Mouse (Mus musculus) kidney, postnatal 4 days (tissue): ENCODE measurements at regions not wholly inside any gene's neighbourhood (a gene's known extent, or its start where the extent isn't known, plus 50 kb on each side); places are given as distances from the start of the nearest gene placed in this dataset.
A peak's percentile ranks its signal among the peaks of the same experiment; 100 is the strongest.

ENCODE experiments used
- DNase-seq, 2 experiments: peaks; one replicate each; pipeline ENCODE4 v3.0.0; 2021; ENCODE audit warnings: mixed read lengths in 2 of 2

GRCm38 (mm10) chr11:20462076-20462475, 81.0 kb upstream of the Sertad2 start:
- DNase-seq: peak in 1 of 2 experiments; percentile 60

- peak in 1 of 2 experiments; percentile 54 for DNase-seq
These were observed 79.8 kb upstream of the Sertad2 start for GRCm38 (mm10) chr11:20463173-20463681.

GRCm38 (mm10) chr11:20464564-20464963, 78.5 kb upstream of the Sertad2 start:
- no peak for DNase-seq

GRCm38 (mm10) chr11:20466591-20466990, 76.5 kb upstream of the Sertad2 start:
- no peak for DNase-seq

GRCm38 (mm10) chr11:20468319-20469018, 74.6 kb upstream of the Sertad2 start:
- no peak for DNase-seq

GRCm38 (mm10) chr11:20469368-20469767, 73.7 kb upstream of the Sertad2 start:
- DNase-seq: peak; percentile 16 to 36

GRCm38 (mm10) chr11:20470396-20470795, 72.7 kb upstream of the Sertad2 start:
- no peak for DNase-seq

- no peak for DNase-seq
These were observed 70.7 kb upstream of the Sertad2 start for GRCm38 (mm10) chr11:20472336-20472735.

- peak in 1 of 2 experiments; percentile 28 for DNase-seq
These were observed 67.4 kb upstream of the Sertad2 start for GRCm38 (mm10) chr11:20475629-20476028.

- DNase-seq: no peak
These were observed 66.6 kb upstream of the Sertad2 start for GRCm38 (mm10) chr11:20476494-20476893.

DNA sequence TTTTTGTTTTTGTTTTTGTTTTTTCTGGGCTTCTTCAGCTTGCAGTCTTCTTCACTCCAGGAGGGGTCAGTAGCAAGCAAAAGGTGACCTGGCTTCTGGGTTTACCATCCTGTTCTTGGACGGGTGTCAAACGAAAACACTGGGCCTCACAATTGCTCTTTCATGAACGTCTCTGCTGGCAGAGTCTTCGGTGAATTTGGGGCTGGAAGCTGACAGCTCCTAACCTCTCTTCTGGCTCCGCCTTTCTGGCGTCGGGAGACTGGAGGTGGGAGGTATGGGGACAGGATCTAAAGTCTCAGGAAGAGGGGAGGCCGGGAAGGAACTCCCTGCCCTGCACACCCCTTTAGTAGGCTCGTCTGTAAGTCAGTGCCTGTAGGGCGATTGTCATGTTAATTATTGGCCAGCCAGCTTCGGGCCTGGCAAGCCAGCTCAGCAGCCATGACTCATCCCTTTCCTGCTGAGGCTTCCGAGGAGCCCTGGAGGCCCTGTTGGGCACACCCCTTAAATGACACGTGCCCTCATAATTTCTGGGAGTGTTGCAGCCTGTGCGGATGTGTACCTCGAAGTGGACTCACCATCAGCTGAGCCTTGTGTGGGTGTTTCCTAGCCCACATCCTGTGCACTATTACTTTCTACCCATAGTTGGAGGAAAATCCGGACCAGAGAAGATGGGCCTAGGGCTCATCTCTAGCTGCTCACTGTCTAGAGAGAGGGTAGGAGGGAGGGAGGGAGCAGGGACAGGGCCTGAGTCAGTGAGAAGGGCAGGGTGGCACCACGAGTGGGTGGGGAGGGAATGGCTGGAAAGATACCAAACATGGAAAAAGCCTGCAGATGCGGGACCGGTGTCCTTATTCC, 65.6 kb upstream of the Sertad2 start:
- DNase-seq: peak; percentile 71 to 83

DNA sequence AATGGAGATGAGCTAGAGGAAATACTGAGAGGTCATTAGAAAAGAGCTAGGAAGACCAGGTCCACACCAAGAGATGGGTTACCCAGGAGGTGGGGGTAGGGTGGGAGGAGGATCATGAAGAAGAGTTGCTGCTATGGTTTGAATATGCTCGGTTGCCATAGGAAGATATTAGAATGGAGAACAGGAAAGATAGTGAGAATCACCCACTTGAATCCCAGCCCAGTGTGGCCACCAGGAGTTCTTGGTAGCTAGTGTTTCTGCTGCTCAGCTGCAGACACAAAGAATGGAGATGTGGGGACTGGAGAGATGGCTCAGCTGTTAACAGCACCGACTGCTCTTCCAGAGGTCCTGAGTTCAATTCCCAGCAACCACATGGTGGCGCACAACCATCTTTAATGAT, 62.4 kb upstream of the Sertad2 start:
- no peak for DNase-seq

DNA sequence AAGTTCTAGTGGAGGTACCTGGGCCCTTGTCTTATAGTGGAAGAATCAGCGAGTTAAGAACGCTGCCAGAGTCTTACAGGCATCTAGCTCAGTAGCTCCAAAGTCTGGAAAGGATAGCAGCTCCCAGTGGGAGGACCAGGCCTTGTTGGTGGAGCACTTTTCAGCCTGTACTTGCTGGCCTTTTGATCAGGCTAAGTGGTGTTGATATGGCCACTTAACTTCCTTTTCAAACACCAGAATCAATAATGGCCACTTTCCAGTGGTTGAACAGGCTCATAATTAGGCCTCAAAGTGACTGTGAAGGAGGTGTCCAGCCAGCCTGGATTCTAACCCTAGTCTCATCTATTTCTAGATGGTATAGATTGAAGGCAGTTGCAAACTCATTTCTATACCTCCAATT, 57.7 kb upstream of the Sertad2 start:
- DNase-seq: no peak
